Mouse (Mus musculus) cerebellum, adult 2 months (tissue): ENCODE measurements around the gene Selenon. TPM values are rescaled to one million over a fixed set of nuclear protein-coding genes. Genes with fewer than 3 reads are reported as not detected.

Experiments
- DNase-seq, 2 experiments: peaks; one replicate each; pipeline ENCODE4 v3.0.0; 2021
- H3K27ac ChIP-seq: fragments of 200-500 bp; 2 replicates; pipeline ENCODE4 v1.5.1; 2012; ENCODE audit warnings: low read length, control low read depth, inconsistent platforms; ENCODE audit not compliant: insufficient read depth
- H3K27me3 ChIP-seq: fragments of 200-500 bp; 2 replicates; pipeline ENCODE4 v1.6.1; 2012; ENCODE audit warnings: inconsistent platforms, mild to moderate bottlenecking, low read length, moderate library complexity; ENCODE audit not compliant: control insufficient read depth, insufficient read depth
- H3K4me1 ChIP-seq: fragments of 200-500 bp; 2 replicates; pipeline ENCODE4 v1.6.1; 2011; ENCODE audit warnings: low read length; ENCODE audit not compliant: control insufficient read depth, insufficient read depth
- H3K4me3 ChIP-seq: fragments of 200-500 bp; replicated peaks from 2 replicates; pipeline ENCODE3; 2011; ENCODE audit warnings: mild to moderate bottlenecking, low read depth, low read length, control low read depth; ENCODE audit not compliant: insufficient read depth
- CTCF ChIP-seq: fragments of 200-500 bp; IDR thresholded peaks from 2 replicates; pipeline ENCODE4 v1.5.1; 2011; ENCODE audit warnings: low read depth, mild to moderate bottlenecking, control low read depth, low read length, moderate library complexity, borderline replicate concordance; ENCODE audit not compliant: insufficient read depth
- POLR2A ChIP-seq: fragments of 200-500 bp; IDR thresholded peaks from 2 replicates; pipeline ENCODE4 v1.6.1; 2011; ENCODE audit warnings: low read length, control low read depth, borderline replicate concordance; ENCODE audit not compliant: insufficient read depth
- WGBS: fragments of 180-500 bp; shearing (Covaris S2); methylation state at CpG from one replicate; pipeline ENCODE4 v1.1.7; 2018; 5-methylcytosine and 5-hydroxymethylcytosine counted together
- polyA plus RNA-seq: library from polyadenylated mRNA; depleted of rRNA; stranded (reverse); fragments of >200 nt; gene quantifications from 2 replicates; pipeline ENCODE4 v1.2.3, GENCODE M21; 2012; rRNA removed

The Selenon gene
- 37.8 and 43.1 TPM in 2 replicates for polyA plus RNA-seq

GRCm38 (mm10) chr4:134551494-134552316 lies at the start of gene Selenon:
Selenon (minus strand) TSS chr4:134552166.
- Histone ChIP-seq H3K4me3 (peak within 1 kb of the TSS; percentile 82), H3K4me1 (peaks cover 31% of the 10 kb centered on the region), H3K27me3 (no peaks in the 10 kb centered on the region), H3K27ac (peak within 1 kb of the TSS; percentile 75)
- TF ChIP-seq CTCF (no peak), POLR2A (peak; percentile 22; the same call in 1 of the 2 replicates)
- WGBS = under 1% methylated on average over 64 of the region's 67 CpGs
- peak; percentile 76 to 78 for DNase-seq

GRCm38 (mm10) chr4:134601404-134601803 lies 49.4 kb upstream of the Selenon start:
- peak in 1 of 2 experiments; percentile 35 for DNase-seq
- Histone ChIP-seq H3K4me3 (no peak overlapping the region), H3K27me3 (no peaks in the 10 kb centered on the region), H3K4me1 (peaks cover 68% of the 10 kb centered on the region), H3K27ac (no peak overlapping the region)
- TF ChIP-seq POLR2A = no peak
- TF ChIP-seq CTCF = no peak
- 32% methylated on average over 8 of the region's 8 CpGs for WGBS

- no peak overlapping the region for H3K4me3 ChIP-seq
- TF ChIP-seq CTCF = no peak
- no peak for TF ChIP-seq POLR2A
Measured at GRCm38 (mm10) chr4:134600777-134601176, 48.8 kb upstream of the Selenon start.

GRCm38 (mm10) chr4:134600060-134600459 lies 48.1 kb upstream of the Selenon start:
- Histone ChIP-seq H3K27me3 (no peaks in the 10 kb centered on the region), H3K27ac (no peak overlapping the region), H3K4me1 (peaks cover 66% of the 10 kb centered on the region), H3K4me3 (no peak overlapping the region)
- 39% methylated on average over 9 of the region's 9 CpGs for WGBS
- DNase-seq = peak; percentile 57 to 58
- no peak for TF ChIP-seq POLR2A
- TF ChIP-seq CTCF = no peak

More at GRCm38 (mm10) chr4:134600777-134601176, 48.8 kb upstream of the Selenon start:
- Histone ChIP-seq H3K4me1 (peaks cover 64% of the 10 kb centered on the region), H3K27ac (0 out of 2 replicates have a peak overlapping the region, but pooled peaks have one; percentile 41), H3K27me3 (no peaks in the 10 kb centered on the region)
- DNase-seq = peak in 1 of 2 experiments; percentile 28
- 58% methylated on average over 7 of the region's 7 CpGs for WGBS

GRCm38 (mm10) chr4:134596816-134597692 lies 45.1 kb upstream of the Selenon start:
- peaks cover 81% of the 10 kb centered on the region for H3K4me1 ChIP-seq
- TF ChIP-seq POLR2A = no peak
- no peaks in the 10 kb centered on the region for H3K27me3 ChIP-seq
- peak; percentile 72 to 77 for DNase-seq
- 37% methylated on average over 10 of the region's 10 CpGs for WGBS
- H3K4me3 ChIP-seq = no peak overlapping the region
- peak overlapping the region; percentile 51 for H3K27ac ChIP-seq

- 73% methylated on average over 10 of the region's 10 CpGs for WGBS
- H3K4me3 ChIP-seq = no peak overlapping the region
- TF ChIP-seq CTCF = no peak
- TF ChIP-seq POLR2A = no peak
- H3K27ac ChIP-seq = no peak overlapping the region
- H3K27me3 ChIP-seq = no peaks in the 10 kb centered on the region
- peaks cover 77% of the 10 kb centered on the region for H3K4me1 ChIP-seq
- DNase-seq = no peak
Measured at GRCm38 (mm10) chr4:134594731-134595439, 42.9 kb upstream of the Selenon start.

- DNase-seq = peak in 1 of 2 experiments; percentile 45
- Histone ChIP-seq H3K4me3 (no peak overlapping the region), H3K27me3 (no peaks in the 10 kb centered on the region), H3K4me1 (peaks cover 70% of the 10 kb centered on the region), H3K27ac (peak overlapping the region; percentile 82)
- 46% methylated on average over 4 of the region's 4 CpGs for WGBS
- TF ChIP-seq POLR2A (no peak), CTCF (no peak)
Measured at GRCm38 (mm10) chr4:134592442-134592841, 40.5 kb upstream of the Selenon start.
